Mouse (Mus musculus) left cerebral cortex, adult 2 months (tissue): Measurements from ENCODE around the gene Spata5. TPM values are rescaled to one million over a fixed set of nuclear protein-coding genes. Genes with fewer than 3 reads are reported as not detected.

Source experiments
- DNase-seq, 2 experiments: peaks; one replicate each; pipeline ENCODE4 v3.0.0; 2021 to 2022; ENCODE audit warnings: low spot score in 2 of 2, mixed read lengths in 1 of 2; ENCODE audit errors: extremely low spot score in 1 of 2
- H3K27ac ChIP-seq: fragments of 200-600 bp; 2 replicates; pipeline ENCODE4 v1.8.1; 2022
- H3K4me3 ChIP-seq: fragments of 200-600 bp; 2 replicates; pipeline ENCODE4 v1.8.1; 2022
- CTCF ChIP-seq: fragments of 200-600 bp; IDR thresholded peaks from 2 replicates; pipeline ENCODE4 v1.8.1; 2022; ENCODE audit warnings: antibody characterized with exemption, mild to moderate bottlenecking, moderate library complexity
- intact Hi-C: fragments of 180-260 bp; cut with DNase I; formaldehyde crosslinking; loops from one replicate; pipeline ENCODE4 v1.15.1; 2025
- total RNA-seq, 2 experiments: library from RNA; stranded (reverse); gene quantifications; 2 replicates each; pipeline ENCODE4 v1.2.3; 2021

The Spata5 gene
- total RNA-seq, 2 experiments from 2014 or later, result 19.1 to 20.4 TPM

GRCm38 (mm10) chr3:37613722-37614121 lies 194.0 kb downstream of the Spata5 start:
- DNase-seq, result no peak
- no peak overlapping the region for H3K4me3 ChIP-seq
- H3K27ac ChIP-seq, result no peak overlapping the region
- TF ChIP-seq CTCF, result no peak
- intact Hi-C loops, result no loop called here

- no peak for DNase-seq
- Histone ChIP-seq H3K27ac (no peak overlapping the region), H3K4me3 (no peak overlapping the region)
- no peak for TF ChIP-seq CTCF
- intact Hi-C loops, result no loop called here
These were observed 195.4 kb downstream of the Spata5 start for GRCm38 (mm10) chr3:37614878-37615650.

- no peak overlapping the region for H3K27ac ChIP-seq
- no peak for TF ChIP-seq CTCF
- H3K4me3 ChIP-seq, result no peak overlapping the region
- DNase-seq, result no peak
- intact Hi-C loops, result no loop called here
These were observed 197.2 kb downstream of the Spata5 start for GRCm38 (mm10) chr3:37616586-37617547.

Other genes starting within 250 kb of the Spata5 start
- under 1 TPM in 1 of 2 experiments, not detected in 1; 0.14 TPM for gene Il21, start 187.3 kb upstream of the Spata5 start, total RNA-seq
- gene Bbs12, start 107.3 kb upstream of the Spata5 start, total RNA-seq, result 1 to 10 TPM; 5.5 to 6.0 TPM
- 10 to 100 TPM in 1 of 2 experiments, 1 to 10 TPM in 1; 9.3 to 11.6 TPM for gene Cetn4, start 107.2 kb upstream of the Spata5 start, total RNA-seq
- 1 to 10 TPM; 4.2 to 4.4 TPM for gene Fgf2, start 71.5 kb upstream of the Spata5 start, total RNA-seq
- 1 to 10 TPM; 6.2 to 8.4 TPM for gene Nudt6, start 315 bp downstream of the Spata5 start, total RNA-seq
- 10 to 100 TPM in 1 of 2 experiments, 1 to 10 TPM in 1; 9.7 to 11.0 TPM for gene Spry1, start 220.1 kb downstream of the Spata5 start, total RNA-seq